Mouse (Mus musculus) heart, adult 11 months (tissue): ENCODE measurements at regions not wholly inside any gene's neighbourhood (a gene's known extent, or its start where the extent isn't known, plus 50 kb on each side); places are given as distances from the start of the nearest gene placed in this dataset.
"Not testable (repeated sequence)": the region's sequence is repeated elsewhere in the genome, so short reads cannot be mapped to it uniquely, and the experiment has no call there.

ENCODE experiments used
- DNase-seq: peaks from one replicate; pipeline ENCODE4 v3.0.0; 2022

DNA sequence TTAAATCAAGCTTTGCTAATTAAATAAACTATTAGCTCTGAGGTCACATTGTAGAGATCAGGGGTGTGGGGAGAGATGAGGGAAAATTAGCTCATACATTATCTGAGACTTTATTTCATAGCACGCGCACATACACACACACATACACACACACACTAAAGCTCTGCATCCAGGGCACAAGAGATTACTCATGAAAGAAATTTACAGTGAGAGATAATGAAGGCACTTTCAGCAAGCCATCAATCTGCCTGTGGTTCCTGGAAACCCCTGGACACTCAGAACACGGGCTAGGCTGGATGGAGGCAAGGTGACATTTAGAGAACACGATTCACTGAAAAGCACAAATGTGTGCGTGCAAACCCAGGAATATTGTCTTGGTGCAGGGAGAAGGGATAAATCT lies 60.2 kb downstream of the Scg2 start:
- DNase-seq = peak; percentile 42

DNA sequence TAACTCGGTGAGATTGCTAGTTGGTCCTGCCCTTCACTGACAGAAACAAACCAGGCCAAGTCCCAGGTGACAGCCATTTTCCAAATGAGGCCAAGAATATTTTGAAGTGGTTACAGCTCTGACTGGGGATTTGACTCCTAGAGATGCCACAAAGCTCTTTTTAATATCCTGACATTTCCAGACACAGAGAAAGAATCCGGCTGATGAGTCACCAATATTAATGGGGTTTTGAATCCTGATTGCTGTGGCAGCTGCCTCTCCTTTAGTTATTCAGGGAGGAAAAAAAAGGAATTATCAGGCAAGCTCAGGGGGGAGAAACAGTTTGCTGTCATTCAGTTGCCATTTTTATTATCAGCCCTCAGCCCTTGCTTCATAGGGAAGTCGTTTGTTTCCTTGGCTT lies 65.1 kb downstream of the Scg2 start:
- peak; percentile 39 for DNase-seq

DNA sequence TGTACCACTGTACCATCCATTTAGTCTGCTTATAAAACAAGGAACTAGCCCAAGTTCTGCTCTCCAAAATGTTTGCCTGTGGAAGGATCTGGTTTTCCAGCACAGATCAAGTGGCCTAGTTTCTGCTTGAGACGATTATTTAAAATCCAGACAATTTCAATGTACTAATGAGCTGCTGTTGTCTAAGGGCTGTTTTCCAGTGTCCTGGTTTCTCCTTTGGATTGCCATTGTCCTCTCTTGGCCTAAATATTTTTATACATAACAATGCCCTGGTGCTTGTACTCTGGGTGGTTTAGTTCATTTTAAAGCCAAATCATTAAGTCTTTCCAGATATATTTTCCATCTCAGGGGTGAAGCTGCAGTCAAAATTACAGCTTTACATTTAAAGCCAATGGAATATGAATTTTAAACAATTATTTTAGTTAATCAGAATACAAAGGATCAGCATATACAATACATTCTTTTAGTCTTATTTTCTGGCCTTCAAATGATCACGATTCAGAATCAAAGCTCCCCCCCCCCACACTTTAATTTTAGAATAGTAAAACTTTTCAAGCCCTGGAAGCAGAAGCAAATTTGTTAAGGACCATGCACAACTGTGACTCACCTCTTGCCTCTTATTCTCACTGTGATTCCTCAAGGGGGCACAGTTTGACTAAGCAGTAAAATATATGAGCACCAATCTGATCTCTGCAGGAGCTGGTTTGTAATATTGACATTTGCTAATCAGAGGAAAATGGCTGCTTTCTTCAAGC lies 82.5 kb downstream of the Scg2 start:
- no peak for DNase-seq

DNA sequence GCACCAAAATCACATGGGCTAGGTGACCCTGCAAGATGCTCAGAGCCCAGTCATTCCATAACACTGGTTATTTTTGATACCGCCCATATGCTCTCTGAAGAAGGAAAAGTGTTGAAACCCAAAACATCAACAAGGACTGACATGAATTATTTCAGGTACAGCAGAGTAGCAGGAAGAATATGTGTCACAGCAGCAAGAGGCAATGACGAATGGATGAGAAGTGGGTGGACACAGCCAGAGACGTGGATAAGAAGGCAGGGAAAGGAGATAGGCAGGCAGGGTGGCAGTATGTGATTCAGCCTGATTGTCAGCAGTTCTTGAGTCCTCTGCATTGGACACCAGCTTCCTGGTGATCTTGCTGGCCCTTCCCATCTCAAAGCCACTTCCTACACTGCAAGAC lies 93.4 kb downstream of the Scg2 start:
- DNase-seq = no peak

DNA sequence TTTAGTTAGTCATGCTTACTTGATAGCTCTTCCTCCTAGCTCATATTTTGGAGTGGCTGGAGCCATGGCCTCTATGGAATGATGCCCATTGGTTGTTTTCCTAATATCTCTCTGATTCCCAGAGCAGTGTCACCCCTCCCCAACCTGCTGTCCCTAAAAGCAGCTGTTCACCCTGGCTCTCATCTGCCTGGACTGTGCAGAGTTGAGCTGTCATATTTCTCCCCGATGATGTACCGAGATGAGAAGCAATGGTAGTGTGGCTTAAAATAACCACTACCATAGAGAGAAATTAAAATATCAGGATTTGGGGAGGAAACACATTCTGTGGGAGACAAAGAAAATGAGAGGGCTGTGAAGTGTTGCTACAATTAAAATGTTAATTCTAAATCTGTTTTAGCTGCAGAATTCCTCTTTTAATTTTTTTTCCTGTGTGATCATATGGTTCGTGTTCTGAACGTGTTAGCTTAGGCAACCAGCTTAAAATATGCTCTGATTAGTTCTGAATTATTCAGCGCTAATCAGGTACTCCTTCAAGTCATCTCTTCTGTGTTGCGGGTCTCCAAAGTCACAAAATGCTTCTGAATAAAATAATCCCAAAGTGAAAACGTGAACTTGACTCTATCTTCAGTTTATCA lies 104.3 kb downstream of the Scg2 start:
- no peak for DNase-seq

DNA sequence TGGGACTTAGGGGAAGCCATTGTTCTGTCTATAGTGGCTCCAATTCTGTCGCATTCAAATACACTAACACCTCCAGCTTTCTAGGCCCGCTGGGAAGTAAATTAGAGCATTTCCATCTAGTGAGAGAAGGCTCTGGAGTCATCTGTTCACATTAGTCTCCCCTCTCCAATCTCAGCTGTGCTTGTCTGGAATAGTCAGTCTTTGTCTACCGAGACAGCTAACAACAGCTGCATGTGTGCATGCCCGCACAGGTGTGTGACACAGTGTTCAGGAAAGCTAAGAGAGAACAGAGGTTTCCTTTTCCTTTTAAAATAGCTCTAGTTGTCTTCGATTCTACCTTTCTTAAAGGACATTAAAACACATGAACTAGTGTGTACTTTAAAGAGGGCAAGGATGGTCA lies 122.7 kb downstream of the Scg2 start:
- DNase-seq = no peak

DNA sequence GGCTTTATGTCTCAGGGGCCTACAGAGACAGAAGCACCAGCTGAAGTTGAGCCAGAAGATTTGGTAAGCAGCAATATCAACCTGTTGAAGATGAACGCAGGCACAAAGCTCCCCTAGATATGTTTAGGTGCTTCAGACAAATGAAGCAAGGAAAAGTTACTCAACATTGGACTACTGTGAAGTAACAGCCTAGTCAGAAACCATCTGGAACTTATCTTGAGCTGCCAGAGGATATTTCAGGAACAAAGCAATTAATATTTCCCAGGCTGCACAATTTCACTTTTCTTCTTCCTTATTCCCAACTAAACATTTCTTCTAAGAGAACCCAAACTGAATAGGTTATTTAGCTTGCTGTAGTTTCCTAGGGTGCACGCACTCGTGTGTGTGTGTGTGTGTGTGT lies 125.1 kb downstream of the Scg2 start:
- DNase-seq = no peak

DNA sequence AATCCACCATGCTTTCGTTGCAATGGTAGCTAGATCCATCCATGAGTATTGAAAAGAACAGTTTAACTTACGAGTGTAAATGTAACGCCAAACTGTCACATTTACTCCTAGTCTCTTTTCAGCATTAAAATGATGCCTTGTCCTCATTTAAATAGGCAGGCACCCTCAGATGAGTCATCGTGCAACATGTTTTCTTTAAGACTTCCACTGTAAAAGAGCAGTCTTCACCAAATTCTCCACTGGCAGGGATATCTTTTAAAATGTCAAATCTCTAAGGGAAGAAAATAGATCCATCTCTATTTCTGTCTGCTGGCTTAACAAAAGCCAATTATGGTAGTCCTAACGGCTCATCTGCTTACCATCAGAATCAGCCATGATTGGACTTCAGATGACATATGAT lies 127.8 kb downstream of the Scg2 start:
- no peak for DNase-seq

DNA sequence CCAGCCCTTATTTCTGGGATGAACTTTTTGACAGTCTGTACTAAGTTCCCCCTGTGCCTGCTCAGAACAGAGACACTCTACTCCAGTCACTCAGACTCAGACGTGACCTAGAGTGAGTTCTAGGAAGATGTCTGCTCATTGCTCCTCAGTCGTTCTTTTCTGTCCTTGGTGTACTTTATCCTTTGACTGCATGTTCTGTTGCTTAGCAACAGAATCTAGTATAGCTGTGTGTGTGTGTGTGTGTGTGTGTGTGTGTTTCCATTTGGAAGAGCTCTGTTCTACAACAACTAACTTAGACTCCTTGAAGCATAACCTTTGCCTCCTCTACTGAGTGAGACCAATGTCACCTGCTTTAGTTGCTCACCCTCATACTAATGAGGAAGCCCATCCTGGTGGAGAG lies 136.3 kb downstream of the Scg2 start:
- DNase-seq = no peak

DNA sequence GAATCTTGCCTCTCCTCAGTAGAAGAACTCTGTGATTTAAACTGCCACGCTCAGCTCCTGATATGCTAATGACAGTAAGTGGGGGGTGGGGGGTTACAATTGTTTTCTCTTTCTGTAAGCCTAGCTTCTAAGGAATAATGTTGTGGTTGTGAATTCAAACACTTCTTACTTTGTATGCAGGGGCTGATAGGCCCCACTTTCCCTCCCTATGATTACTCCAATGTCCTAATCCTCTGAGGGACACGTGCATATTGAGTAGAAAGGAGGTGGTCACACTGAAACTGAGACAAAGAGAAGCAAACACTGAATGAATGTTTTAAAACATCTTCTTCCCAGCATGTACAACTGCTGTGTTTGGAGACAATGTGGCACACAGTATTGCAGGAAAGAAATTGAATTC lies 140.3 kb downstream of the Scg2 start:
- no peak for DNase-seq

DNA sequence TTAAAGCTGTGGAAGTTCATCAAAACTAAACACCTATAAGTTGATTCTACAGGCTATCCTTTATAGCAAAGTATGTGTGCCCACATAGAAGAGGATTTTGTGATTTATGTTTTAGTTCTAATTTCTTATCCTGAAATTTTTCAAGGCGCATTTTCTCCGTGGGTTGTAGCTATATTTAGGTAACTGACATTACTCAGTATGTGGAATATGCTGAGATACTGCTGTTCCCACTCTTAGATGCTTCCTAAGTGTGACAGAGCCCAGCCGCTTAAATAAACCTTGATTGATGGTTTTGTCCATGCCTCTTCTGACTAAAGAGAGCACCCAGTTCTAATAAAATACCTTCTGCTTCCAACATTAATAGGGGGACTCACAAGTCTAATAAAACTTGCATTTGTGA lies 180.2 kb downstream of the Scg2 start:
- no peak for DNase-seq

DNA sequence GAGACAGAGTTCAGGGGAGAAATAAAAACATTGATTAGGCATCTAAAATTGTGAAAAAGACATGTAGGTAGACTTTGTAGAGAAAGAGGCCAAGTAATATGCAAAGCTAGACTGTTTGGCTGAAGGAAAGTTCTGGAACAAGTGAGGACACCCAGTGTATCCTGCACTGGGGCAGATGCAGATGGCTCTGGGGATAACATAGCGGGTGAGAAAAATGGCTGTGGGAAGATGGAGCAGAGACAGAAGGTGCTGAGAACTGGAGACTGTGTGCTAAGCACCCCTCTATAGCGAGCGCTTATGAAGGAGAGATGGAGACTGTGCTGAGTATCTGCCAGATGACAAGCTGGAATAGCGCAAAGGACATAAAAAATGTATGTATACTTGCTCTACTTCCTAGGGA lies 226.9 kb downstream of the Scg2 start:
- DNase-seq = no peak

DNA sequence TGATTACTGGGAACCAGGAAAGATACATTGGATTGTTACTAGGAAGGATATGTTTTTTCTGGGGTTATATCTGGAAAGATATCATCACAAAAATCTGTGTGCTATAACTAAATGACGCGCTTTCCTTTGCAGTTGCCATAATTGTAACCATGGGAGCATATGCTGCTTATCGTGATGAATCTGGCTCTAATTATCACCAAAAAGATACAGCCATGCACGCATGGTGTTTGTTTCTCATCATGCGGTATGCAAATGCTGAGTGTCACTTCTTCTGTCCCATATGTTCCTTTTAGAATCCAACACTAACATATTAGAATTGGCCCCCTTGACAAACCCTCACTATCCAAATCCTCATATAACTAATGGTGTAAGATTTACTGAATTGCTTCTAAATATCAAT lies 227.4 kb downstream of the Scg2 start:
- no peak for DNase-seq

DNA sequence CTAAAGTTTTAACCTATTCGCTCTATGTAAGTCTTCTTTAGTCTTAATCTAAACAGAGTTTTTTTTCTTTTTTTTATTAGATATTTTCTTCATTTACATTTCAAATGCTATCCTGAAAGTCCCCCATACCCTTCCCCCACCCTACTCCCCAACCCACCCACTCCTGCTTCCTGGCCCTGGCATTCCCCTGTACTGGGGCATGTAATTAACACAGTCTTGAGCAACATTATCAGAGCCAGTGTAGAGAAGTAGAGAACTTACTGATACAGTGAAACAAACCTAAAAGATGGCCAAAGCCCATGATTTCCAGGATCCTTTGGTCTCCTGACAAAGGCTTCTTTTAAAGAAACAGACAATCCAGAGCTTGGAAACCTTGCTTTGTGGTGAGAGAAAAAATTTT lies 227.9 kb downstream of the Scg2 start:
- not testable (repeated sequence) for DNase-seq

DNA sequence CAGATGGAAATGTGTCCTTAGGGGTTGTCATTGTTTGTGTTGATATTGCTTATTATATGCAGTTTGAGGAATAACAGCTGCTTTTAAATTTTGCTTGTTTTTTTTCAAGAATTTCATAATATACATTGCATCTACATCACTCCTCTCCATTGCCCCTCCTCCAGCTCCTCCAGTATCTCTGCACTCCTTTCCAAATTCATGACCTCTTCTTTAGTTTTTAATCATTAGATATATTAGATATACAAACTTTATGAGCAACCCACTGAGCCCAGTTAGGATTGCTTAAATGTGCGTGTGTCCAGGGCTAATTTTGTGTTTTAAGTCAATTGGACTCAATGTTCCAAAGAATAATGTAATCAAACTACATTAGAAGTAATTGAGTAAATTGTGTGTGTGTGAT lies 232.7 kb downstream of the Scg2 start:
- no peak for DNase-seq

DNA sequence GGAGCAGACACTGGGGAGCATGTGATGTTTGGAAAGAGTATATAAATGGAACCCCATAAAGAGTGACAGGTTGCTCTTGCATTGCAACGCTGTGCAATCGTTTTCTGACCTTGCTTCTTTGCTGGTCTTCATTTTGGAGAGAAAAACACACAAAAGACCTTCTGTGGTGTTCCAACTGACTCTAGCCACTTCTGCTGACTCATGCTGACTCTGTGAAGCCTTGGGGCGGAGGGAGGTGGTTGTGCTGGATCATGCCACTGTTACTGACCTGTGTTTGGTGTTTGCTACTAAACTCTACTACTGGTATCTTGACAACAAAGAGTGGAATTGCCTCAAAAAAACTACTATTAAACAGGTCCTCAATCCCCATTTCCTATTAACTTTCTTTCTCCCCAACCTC lies 242.2 kb downstream of the Scg2 start:
- DNase-seq = no peak

DNA sequence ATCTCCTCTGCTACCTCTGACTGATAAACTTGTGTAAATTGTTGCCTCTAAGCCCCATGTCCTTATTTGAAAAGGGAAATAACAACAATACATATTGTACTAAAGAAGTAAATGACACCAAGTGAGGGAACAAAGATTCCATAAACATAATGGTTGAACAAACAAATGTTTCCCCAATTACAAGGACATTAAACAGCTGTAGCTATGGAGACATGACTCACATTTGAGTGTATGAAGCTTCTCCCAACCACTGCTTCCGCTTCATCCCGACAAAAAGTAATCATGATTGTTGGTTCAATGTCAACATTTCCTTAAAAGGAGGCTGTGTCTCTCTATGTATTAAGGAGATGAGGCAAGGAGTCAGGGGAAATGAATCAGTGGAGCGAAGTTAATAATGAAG lies 248.9 kb downstream of the Scg2 start:
- no peak for DNase-seq

DNA sequence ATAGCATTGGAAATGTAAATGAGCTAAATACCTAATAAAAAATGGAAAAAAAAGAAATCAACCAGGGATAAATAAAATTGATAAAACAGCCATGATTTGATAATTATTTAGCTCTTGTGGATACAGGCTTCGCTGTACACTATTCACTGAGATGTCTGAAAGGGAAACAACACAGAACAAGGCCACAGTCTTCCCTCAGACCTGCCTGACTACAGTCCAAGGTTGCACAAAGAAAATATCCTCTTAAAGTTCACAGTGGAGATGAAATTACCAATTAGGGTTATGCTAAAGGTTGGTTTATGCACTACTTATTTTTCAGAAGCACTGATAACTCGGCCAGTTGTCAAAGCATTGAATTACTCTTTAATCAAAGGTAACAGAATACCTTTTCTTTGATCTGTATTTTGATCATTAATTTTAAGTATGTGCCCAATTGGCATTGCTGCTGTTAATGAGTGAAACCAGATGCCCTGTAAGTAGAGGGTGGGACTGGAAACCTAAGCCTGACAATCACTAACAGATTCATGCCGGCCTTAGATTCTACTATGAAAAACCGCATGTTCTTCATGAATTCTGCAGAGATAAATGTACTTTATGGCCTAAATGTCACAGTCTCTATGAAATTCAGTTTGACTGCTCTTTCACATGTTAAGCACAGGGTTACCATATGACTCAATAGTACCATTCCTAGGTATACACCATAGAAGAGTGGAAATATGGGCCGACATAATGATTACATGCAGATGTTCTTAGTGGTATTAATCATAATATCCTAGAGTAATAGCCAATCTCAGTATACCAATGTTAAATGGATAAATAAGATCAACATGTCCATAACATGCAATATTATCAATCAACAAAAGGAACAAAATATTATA lies 256.1 kb downstream of the Scg2 start:
- DNase-seq = no peak

DNA sequence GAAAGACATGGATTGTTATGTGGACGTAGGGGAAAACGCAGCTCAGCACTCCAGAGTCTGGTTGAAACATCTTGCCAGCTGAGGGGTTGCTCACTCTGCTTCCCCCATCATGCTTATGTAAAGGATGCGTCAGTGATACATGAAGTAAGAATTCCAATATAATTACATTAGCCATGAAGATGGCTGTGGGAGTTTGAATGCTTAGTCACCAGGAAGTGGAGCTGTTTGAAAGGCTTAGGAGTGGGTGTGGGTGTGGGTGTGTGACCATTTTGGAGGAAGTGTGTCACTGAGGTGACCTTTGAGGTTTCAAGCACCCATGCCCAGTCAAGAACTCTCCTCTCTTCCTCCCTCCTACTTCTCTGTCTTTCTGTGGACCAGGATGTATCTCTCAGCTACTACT lies 295.8 kb downstream of the Scg2 start:
- DNase-seq = no peak
